Mouse (Mus musculus): ENCODE measurements around the gene Lhb.
A peak's percentile ranks its signal among the peaks of the same experiment; 100 is the strongest.

The Lhb gene

DNA sequence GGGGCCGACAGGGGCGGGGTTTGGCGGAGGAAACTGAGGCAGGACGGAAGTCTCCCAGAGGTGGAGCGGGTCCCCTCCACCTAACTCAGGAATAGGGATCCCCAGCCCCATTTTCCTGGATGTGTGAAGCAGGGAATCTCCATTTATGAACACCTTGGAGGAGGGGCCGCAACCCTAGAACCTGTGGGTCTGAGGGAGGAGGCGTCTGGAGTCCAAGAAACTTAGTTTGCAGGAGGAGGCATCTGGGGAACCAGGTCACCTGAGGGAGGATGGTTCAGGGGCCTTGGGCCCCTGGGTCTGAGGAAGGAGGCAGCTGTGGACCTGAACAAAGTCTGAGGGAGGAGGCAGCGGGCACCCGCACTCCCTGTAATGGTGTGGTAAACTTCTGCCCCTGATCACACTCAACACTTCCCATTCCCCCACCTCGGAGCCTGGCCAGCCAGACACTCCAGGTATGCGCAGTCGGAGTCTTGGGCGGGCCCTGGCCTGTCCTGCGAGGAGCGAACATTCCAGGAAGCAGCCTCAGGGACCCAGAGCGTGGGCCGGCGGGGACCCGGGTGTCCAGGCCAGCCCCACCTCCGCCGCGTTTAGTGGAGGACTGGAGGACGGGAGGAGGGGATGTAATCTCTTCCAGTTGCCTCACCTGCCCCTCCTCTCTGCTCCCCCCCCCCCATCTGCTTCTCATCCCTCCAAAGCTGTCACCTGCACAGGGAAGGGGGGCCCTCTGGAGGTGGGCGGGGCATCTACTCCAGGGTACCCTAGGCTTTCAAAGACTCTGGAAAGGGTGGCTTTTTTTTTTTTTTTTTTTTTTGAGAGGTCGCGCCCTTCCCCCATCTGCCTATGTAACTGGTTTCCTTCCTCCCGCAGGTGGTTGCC is 6.5 kb upstream of the Lhb start:
- no peak for DNase-seq

DNA sequence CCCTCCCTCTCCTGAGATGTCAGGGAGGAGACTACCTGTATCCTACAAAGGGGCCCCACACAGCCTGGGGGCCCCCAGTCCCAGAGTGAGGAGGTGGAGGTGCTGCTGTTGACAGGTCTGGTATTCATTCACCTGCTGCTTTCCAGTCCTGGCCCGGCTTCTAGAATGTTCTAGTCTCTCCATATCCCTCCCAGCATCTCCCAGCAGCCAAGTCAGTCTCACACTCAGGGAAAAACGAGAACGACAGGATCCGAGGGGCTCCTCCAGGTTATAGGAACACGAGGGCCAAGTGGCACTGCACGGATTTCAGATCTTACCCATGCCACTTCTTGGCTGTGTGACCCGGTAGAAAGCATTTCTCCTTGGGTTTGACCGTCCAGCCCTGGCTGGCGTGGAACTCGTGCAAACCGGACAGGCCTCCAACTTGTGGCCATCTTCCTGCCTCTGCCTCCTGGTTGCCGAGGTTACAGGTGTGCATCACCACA is 5.8 kb upstream of the Lhb start:
- DNase-seq: no peak

- no peak for DNase-seq
Measured at GRCm38 (mm10) chr7:45415636-45416035, 5.0 kb upstream of the Lhb start.

DNA sequence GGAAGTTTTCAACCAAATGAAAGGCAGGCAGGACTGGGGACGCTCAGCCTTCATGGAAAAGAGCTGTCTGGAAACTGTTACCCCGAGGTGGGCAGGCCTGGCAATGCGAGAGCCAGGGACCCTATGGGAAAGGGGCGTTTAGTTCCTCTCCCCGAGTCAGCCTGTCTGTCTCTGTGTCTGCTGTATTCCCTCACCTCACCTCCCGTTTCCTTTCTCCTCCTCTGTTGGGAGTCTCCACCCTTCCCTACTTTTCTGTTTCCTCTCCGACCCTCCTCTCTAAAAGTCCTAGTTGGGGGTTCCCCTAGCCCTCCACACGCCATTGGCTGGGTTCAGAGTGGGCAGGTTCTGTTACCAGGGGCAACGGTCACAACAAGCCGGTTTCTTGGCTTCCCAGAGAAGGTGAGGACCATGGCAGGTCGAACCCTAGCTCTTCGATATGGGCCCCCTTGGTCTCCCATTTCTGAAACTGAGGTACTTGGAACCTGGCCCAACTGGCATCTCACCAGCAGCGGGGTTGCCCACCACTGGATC is 2.6 kb upstream of the Lhb start:
- DNase-seq: no peak

DNA sequence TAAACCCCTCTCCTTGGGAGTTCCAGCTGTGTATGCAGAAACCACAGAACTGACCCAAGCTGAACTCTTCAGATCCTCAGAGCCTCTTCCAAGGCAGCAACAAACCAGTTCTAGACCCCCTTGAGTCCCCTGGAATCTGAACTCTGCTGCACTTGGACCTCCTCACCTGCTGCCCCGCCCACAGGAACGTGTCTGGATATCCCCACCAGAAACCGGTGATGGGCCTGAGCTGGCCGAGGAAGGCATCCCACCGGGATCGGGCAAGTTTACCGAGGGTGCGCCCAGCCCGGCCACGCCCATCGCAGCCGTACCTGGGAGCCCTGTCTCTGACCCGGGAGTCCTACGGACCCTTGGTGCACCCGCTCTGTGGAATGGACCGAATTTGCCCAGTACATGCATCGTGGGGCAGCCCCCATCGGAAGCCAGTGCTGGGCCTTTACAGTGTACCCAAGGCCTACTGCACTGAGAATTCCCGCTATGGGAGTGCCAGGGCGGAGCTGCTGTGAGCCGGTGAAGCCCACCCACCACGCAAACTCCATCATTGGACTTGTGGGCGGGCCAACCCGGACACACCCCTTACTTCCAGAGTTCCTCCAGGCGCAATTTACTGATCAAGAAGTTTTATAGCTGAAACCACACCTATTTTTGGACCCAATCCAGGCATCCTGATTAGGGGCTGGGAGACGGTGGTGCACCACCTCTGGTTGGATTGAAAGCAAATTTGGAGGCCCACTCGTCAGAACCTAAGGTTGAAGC is 583 bp upstream of the Lhb start:
- no peak for DNase-seq

DNA sequence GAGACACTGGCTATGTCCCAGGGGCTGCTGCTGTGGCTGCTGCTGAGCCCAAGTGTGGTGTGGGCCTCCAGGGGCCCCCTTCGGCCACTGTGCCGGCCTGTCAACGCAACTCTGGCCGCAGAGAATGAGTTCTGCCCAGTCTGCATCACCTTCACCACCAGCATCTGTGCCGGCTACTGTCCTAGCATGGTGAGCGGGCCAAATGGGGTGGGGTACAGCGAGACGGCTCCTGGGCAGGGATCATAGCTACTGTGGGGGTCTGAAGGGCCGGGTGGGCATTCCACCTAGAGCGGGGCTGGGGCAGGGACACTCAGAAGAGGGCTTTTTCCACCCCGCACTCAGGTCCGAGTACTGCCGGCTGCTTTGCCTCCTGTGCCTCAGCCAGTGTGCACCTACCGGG is 574 bp downstream of the Lhb start:
- no peak for DNase-seq

DNA sequence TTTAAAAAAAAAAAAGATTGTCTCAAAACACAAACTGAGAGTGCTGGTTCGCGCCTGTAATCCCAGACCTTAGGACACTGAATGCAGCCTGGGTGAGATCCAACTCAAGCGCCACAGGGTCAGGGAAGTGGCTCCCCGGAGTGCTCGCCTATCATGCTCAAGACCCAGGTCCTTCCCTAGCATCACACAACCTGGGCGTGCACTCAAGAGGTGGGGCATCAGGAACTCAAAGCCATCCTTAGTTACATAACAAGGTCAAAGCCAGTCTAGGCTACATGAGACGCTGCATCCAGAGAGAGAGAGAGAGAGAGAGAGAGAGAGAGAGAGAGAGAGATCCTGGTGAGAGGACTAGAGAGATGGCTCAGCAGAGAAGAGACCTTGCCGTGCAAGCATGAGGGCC is 5.9 kb downstream of the Lhb start:
- no peak for DNase-seq

- no peak for DNase-seq
Measured at GRCm38 (mm10) chr7:45433835-45434202, 13.2 kb downstream of the Lhb start.

DNA sequence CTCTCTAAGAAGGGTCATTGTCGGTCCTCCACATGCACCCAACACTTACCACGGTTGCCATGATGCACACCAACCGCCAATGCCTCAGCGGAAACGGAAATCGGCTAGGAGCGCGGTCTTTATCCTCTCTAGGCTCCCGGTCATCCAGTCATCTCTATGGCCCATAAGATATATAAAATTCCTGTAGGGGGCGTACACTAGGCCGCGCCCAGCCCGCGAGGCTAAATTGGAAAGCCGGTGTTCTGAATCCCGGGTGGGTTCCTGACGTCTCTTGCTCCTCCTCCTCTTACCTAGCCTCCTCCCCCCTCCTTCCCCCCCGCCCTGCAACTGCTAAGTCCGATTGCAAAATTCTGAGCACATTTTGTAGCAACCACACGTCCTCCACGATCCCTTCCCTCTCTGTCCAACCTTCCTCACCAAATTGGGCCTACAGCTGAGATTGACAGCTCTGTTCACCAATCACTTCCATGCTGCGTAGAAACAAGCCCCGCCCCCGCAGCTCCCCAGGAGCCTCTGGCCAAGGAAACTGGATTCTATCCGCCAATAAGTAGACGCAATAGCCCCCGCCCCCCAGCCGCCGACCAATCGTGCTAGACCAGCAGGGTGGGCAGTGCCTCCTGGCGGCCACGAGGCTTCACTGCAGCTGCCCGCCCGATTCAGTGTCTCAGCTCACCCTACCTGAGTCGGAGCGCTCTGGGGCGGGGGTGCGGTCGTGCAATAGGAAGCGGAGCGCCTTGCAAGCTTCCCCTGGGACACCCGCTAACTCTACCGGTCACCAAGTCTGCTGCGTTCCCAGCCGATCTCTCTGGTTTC is 13.8 kb downstream of the Lhb start, which contains the start of gene Gys1:
Gene Gys1, plus strand, starts transcription at position 642 of the 813 bp plus-strand sequence.
- peak; percentile 100 for DNase-seq

GRCm38 (mm10) chr7:45435038-45435437 is 14.4 kb downstream of the Lhb start:
- DNase-seq: no peak

- no peak for DNase-seq
Measured at GRCm38 (mm10) chr7:45436444-45436843, 15.8 kb downstream of the Lhb start.

DNA sequence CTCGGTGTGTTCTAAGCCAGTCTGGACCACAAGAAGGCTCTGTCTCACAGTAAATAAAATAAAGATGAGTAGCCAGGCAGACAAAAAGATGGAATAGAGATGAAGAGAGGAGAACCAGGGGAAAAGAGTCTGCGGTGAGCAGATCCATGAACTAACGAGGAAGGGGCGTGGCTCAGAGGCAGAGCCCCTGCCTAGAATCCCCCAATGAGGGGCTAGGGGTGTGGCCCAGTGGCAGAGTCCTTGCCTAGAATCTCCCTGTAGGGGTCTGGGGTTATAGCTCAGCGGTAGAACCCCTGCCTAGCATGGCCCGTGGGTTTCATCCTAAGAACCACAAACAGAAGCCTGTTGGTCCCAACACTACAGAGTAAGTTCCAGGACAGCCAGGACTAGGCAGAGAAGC is 16.4 kb downstream of the Lhb start:
- DNase-seq: no peak

GRCm38 (mm10) chr7:45437521-45438276 is 17.1 kb downstream of the Lhb start, which contains the start of gene Ruvbl2:
Gene Ruvbl2, minus strand, starts transcription at chr7:45438096.
- peak; percentile 43 for DNase-seq

DNA sequence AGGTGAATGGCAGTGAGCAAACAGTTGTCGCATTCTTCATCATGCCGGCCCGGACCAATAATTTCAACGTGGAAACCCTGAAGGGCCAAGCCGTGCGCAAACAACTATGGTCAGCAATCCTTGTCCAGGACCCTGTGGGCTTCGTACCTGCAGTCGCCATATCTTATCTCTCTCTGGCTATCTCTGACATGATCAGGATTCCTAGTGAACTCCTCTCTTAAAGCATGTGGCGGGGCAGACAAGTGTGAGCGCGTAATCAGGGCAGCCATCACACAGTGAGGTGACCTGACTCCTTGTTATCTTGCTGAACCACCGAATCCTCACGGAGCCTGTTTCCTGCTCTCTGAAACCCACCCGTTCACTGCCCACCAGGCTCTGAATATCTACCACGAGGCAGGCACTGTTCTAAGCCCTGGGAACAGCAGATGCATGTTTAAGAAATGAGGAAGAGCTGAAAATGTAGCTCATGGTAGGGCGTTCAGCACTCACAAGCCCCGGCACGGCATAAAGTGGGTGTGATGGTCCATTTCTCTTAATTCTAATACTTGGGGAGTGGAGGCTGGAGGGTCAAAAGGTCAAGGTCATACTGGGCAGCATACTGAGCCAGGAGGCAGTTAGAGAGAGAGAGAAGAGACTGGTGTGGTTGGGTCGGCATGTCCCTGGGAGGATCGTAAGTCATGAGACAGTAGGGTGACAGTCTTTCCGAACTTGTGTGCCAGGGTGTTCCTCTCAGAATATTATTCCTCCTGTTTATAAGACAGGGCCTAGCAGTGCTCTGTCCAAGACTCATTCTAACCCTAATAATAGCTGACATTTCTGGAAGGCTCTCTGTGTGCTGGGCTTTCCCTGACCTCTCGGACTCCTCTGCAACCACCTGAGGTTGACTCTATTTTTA is 23.2 kb downstream of the Lhb start:
- no peak for DNase-seq

GRCm38 (mm10) chr7:45446589-45446988 is 26.0 kb downstream of the Lhb start:
- no peak for DNase-seq

- peak; percentile 44 for DNase-seq
Measured at GRCm38 (mm10) chr7:45447325-45447990, 26.8 kb downstream of the Lhb start.

- DNase-seq: no peak
Measured at GRCm38 (mm10) chr7:45449974-45450373, 29.4 kb downstream of the Lhb start.

- peak; percentile 87 for DNase-seq
Measured at GRCm38 (mm10) chr7:45451344-45451982, 30.8 kb downstream of the Lhb start.

DNA sequence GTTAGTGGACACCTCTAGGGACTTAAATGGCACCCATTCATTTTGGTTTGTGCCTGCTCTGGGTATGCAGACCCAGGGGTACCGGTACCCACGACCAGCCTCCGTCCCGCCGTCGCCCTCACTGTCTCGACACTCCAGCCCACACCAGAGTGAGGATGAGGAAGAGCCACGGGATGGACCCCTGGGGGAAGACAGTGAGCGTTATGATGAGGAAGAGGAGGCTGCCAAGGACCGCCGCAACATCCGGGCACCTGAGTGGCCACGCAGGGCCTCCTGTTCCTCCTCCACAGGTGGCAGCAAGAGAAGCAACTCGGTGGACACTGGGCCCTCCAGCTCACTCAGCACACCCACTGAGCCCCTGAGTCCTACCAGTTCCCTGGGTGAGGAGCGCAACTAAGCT is 34.4 kb downstream of the Lhb start:
- no peak for DNase-seq
